23 mouse cellular contexts compared by ENCODE assay signal in the genomic region with DNA sequence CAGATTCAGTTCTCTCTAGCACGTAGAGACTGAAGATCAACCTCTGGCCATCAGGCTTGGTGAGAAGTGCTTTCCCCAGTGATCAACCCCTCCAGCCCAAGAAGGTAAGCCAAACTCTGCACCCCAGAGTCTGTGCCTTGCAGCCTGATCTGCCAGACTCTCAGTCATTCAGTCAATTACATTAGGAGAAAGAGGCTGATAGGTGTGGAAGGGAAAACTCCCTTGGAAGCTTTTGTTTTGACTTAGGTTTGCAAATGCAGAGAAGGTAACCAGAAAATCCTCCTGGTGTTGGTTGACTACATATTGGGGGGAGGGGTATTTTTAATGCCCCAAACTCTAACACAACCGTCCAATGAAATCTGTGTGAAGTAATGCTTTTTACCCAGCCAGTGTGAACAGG.
"Had no signal": no experiment of that assay in that cellular context is flagged by ENCODE, and none has a peak within 500 bp of the region (broad histone marks: within the 10 kb centered on the region; RNA-seq: fewer than 3 reads in every experiment).

No protein-coding gene starts in this region.

- H3K9ac ChIP-seq: heart, embryonic 12.5 days; hindbrain, embryonic 12.5 days; hindbrain, embryonic 14.5 days; intestine, embryonic 15.5 days; limb, embryonic 13.5 days; limb, embryonic 15.5 days; liver, embryonic 12.5 days; liver, embryonic 14.5 days had no signal

- H3K27me3 ChIP-seq: heart, embryonic 12.5 days; hindbrain, embryonic 12.5 days; intestine, embryonic 15.5 days; limb, embryonic 13.5 days; limb, embryonic 15.5 days; liver, embryonic 12.5 days had no signal

- H3K4me1 ChIP-seq: heart, embryonic 10.5 days; heart, embryonic 12.5 days; hindbrain, embryonic 10.5 days; hindbrain, embryonic 12.5 days; intestine, embryonic 15.5 days; limb, embryonic 15.5 days; liver, embryonic 12.5 days had no signal

- H3K9me3 ChIP-seq: heart, embryonic 10.5 days; hindbrain, embryonic 12.5 days; intestine, embryonic 15.5 days; limb, embryonic 13.5 days; limb, embryonic 15.5 days; liver, embryonic 12.5 days had no signal

- H3K27ac ChIP-seq: heart, embryonic 10.5 days; hindbrain, embryonic 10.5 days; hindbrain, embryonic 12.5 days; hindbrain, embryonic 14.5 days; intestine, embryonic 15.5 days; layer of hippocampus, adult 2 months; limb, embryonic 13.5 days; limb, embryonic 15.5 days; liver, embryonic 12.5 days; liver, embryonic 14.5 days had no signal

- DNase-seq: gastrocnemius, postnatal 14 days; heart, adult 18-20 months; heart, postnatal 10 days; heart, postnatal 4 days; kidney, adult 18-20 months; kidney, adult 8-10 months; kidney, postnatal 10 days; kidney, postnatal 25 days; kidney, postnatal 4 days; layer of hippocampus, adult 9-11 months; layer of hippocampus, postnatal 36 days; left cerebral cortex, postnatal 4 days had no signal

- H3K36me3 ChIP-seq: heart, embryonic 10.5 days; heart, embryonic 12.5 days; hindbrain, embryonic 10.5 days; hindbrain, embryonic 12.5 days; intestine, embryonic 15.5 days; limb, embryonic 13.5 days; limb, embryonic 15.5 days; liver, embryonic 12.5 days had no signal

- H3K4me3 ChIP-seq: heart, embryonic 10.5 days; heart, embryonic 12.5 days; hindbrain, embryonic 10.5 days; hindbrain, embryonic 12.5 days; intestine, embryonic 15.5 days; layer of hippocampus, adult 2 months; limb, embryonic 13.5 days; limb, embryonic 15.5 days; liver, embryonic 12.5 days had no signal
